Mouse (Mus musculus) liver, adult 2 months (tissue): ENCODE measurements around the gene Klhl29. TPM values are rescaled to one million over a fixed set of nuclear protein-coding genes. Genes with fewer than 3 reads are reported as not detected.

Experiments used
- DNase-seq: peaks from one replicate; pipeline ENCODE4 v3.0.0-alpha.2; 2011; ENCODE audit warnings: low read depth, low spot score; ENCODE audit errors: extremely low read depth
- H3K27ac ChIP-seq: fragments of 200-500 bp; replicated peaks from 2 replicates; pipeline ENCODE4 v1.5.1; 2012; ENCODE audit warnings: low read depth, mild to moderate bottlenecking, control low read depth, inconsistent platforms, low read length; ENCODE audit not compliant: insufficient read depth
- H3K27me3 ChIP-seq: fragments of 200-500 bp; 2 replicates; pipeline ENCODE4 v1.6.1; 2012; ENCODE audit warnings: mild to moderate bottlenecking, moderate library complexity, low read length, inconsistent platforms; ENCODE audit not compliant: control insufficient read depth, insufficient read depth
- H3K36me3 ChIP-seq: fragments of 200-500 bp; 2 replicates; pipeline ENCODE4 v1.6.1; 2012; ENCODE audit warnings: low read length, inconsistent platforms; ENCODE audit not compliant: control insufficient read depth, insufficient read depth
- H3K4me1 ChIP-seq: fragments of 200-500 bp; 2 replicates; pipeline ENCODE4 v1.6.1; 2011; ENCODE audit warnings: low read length; ENCODE audit not compliant: control insufficient read depth, insufficient read depth
- H3K4me3 ChIP-seq: fragments of 200-500 bp; 2 replicates; pipeline ENCODE4 v1.5.1; 2011; ENCODE audit warnings: low read depth, mild to moderate bottlenecking, control low read depth, low read length, moderate library complexity; ENCODE audit not compliant: insufficient read depth
- H3K79me2 ChIP-seq: fragments of 200-500 bp; 2 replicates; pipeline ENCODE4 v1.6.1; 2012; ENCODE audit warnings: inconsistent platforms, mild to moderate bottlenecking, low read length, moderate library complexity; ENCODE audit not compliant: control insufficient read depth, insufficient read depth
- H3K9ac ChIP-seq: fragments of 200-500 bp; 2 replicates; pipeline ENCODE4 v1.6.1; 2012; ENCODE audit warnings: low read depth, mild to moderate bottlenecking, control low read depth, inconsistent platforms, low read length
- CTCF ChIP-seq: fragments of 200-500 bp; IDR thresholded peaks from 2 replicates; pipeline ENCODE4 v1.5.1; 2011; ENCODE audit warnings: low read depth, low read length, control low read depth
- POLR2A ChIP-seq: fragments of 200-500 bp; IDR thresholded peaks from 2 replicates; pipeline ENCODE4 v1.6.1; 2011; ENCODE audit warnings: low read length, control low read depth; ENCODE audit not compliant: insufficient read depth; ENCODE audit errors: extremely low read depth
- WGBS: fragments of 180-500 bp; shearing (Covaris S2); methylation state at CpG from one replicate; pipeline ENCODE4 v1.1.7; 2018; 5-methylcytosine and 5-hydroxymethylcytosine counted together
- polyA plus RNA-seq: library from polyadenylated mRNA; depleted of rRNA; stranded (reverse); fragments of >200 nt; gene quantifications from 2 replicates; pipeline ENCODE4 v1.2.3, GENCODE M21; 2012
- total RNA-seq: library from RNA; depleted of rRNA; stranded (reverse); fragments of >200 nt; gene quantifications from 2 replicates; pipeline ENCODE4 v1.2.3, GENCODE M21; 2014

Gene Klhl29
- total and polyA plus RNA-seq, 2 experiments = under 0.01 to 0.10 TPM

DNA sequence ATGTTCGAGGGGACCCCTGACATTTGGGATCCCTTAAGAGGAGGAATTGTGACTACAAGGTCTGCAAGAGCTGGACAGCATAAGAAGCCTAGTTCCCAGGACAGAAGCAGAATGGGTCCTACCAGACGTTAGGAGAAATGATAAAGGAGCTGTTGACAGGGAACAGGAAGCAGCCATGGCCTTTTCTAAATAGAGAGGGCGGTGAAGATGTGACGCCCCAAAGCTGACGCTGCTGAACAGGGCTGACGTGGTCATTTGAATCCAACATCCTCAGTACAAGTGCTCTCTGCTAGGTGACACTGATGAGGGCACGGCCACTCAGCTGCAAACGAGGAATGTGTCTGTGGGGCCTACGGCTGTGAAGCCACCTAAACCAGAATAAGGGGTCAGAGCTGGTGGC lies 210.1 kb downstream of the Klhl29 start:
- WGBS = 70% methylated on average over 9 of the region's 9 CpGs
- H3K36me3 ChIP-seq = no peaks in the 10 kb centered on the region
- no peak overlapping the region for H3K9ac ChIP-seq
- no peaks in the 10 kb centered on the region for H3K27me3 ChIP-seq
- H3K4me1 ChIP-seq = no peaks in the 10 kb centered on the region
- no peak for DNase-seq
- no peak overlapping the region for H3K27ac ChIP-seq
- H3K79me2 ChIP-seq = no peaks in the 10 kb centered on the region
- no peak overlapping the region for H3K4me3 ChIP-seq
- TF ChIP-seq CTCF (no peak), POLR2A (no peak)

DNA sequence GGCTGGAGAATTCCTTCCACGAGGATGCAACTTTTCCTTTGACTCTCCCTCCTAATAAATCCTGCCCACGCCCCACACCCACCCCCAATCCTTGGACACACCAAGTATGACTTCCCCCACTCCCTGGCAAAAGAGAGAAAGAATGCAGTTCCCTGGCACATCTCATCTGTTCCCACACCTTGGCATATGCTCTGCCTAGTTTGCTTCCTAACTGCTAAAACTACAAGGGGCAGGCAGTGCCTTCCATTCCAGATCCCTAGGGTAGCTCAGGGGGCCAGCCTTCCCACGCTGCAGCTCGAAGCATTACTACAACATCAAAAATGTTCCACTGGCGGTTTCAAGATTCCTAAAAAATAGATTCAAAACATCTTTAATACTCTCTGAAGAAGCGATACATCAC lies 212.8 kb downstream of the Klhl29 start:
- Histone ChIP-seq H3K9ac (no peak overlapping the region), H3K27ac (no peak overlapping the region), H3K4me3 (no peak overlapping the region), H3K27me3 (no peaks in the 10 kb centered on the region), H3K79me2 (no peaks in the 10 kb centered on the region), H3K4me1 (no peaks in the 10 kb centered on the region), H3K36me3 (no peaks in the 10 kb centered on the region)
- WGBS = 82% methylated on average over 6 of the region's 6 CpGs
- no peak for DNase-seq
- no peak for TF ChIP-seq CTCF
- TF ChIP-seq POLR2A = no peak

DNA sequence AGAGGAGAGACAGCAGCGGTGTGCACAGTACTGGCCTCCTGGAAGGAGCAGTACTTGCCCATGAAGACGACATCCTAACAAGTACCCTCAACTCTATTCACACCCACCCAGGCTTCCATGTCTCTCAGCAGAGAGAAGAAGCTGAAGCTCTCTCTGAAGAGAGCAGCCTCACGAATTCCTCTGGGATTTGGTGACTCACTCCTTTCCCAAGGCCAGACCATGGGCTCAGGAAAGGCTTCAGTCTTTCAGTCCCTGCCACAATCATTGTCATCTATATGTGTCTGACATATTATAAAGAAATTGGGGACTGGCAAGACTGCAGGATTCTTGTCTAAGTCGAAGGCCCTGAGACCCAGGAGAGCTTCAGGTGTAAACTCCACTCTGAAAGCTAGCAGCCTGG lies 213.9 kb downstream of the Klhl29 start:
- DNase-seq = no peak
- no peak overlapping the region for H3K9ac ChIP-seq
- H3K36me3 ChIP-seq = no peaks in the 10 kb centered on the region
- H3K4me3 ChIP-seq = no peak overlapping the region
- TF ChIP-seq CTCF = no peak
- no peak for TF ChIP-seq POLR2A
- H3K27ac ChIP-seq = no peak overlapping the region
- WGBS = 79% methylated on average over 4 of the region's 4 CpGs
- H3K4me1 ChIP-seq = no peaks in the 10 kb centered on the region
- H3K79me2 ChIP-seq = no peaks in the 10 kb centered on the region
- H3K27me3 ChIP-seq = no peaks in the 10 kb centered on the region

DNA sequence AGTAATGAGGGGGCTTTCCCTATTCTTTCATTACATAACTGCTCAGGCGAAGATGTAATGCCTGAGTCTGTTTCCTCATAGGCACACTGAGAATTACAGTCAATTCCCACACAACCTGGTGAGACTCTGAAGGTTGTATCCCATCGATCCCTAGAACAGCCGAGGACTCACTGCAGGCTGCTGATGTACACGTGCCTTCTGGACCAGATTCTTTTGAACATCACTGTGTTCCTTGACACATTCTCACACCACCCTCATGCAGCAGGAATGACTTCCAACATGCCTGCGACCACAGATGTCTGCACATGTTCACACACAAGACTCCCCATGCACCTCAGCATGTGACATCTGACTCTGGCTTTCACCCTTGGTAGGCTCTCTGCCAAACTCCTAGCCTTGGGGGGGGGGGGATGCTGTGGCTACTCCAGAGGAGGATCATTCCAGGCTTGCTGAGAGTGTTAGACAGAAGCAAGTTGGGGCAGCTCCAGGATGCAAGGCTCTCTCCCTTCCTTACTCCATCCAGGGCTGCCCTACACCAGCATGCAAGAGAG lies 217.5 kb downstream of the Klhl29 start:
- WGBS = 80% methylated on average over 5 of the region's 5 CpGs

DNA sequence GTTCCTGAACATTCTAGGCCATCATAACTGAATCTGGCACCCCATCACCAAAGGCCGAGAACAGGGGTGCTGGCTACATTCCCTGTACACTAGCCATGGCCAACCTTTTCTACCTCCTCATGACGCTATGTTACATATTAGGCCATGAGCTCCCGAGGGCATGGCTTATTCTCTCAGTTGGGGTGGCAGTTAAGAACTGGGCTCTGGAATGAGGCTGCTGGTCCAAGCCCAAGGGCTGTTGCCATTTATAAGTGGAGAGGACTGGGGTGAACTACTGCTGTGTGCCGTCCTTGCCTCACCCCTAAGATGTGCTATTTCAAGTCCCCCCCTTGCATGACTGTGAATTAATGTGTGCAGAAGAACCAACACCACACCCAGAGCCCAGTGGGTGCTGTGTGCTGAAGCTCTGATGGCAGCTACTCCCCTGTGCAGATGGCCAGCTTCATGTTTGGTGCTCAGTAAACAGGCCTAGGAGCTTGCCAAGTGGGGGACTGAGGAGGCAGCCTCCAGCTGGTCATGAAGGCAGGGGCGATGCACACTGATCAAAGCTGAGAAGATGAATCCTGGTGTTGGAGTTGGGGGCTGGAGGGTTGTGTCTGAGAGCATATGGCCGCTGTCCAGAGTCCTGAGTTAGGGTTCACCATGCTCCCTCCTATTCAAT lies 218.3 kb downstream of the Klhl29 start:
- WGBS = 81% methylated on average over 6 of the region's 6 CpGs
- DNase-seq = no peak

More for the DNA sequence above, 217.5 kb downstream of the Klhl29 start:
- H3K9ac ChIP-seq = no peak overlapping the region
- no peaks in the 10 kb centered on the region for H3K36me3 ChIP-seq
- H3K27ac ChIP-seq = no peak overlapping the region
- H3K79me2 ChIP-seq = no peaks in the 10 kb centered on the region
- TF ChIP-seq POLR2A (no peak), CTCF (no peak)
- DNase-seq = no peak
- H3K27me3 ChIP-seq = no peaks in the 10 kb centered on the region
- no peaks in the 10 kb centered on the region for H3K4me1 ChIP-seq
- no peak overlapping the region for H3K4me3 ChIP-seq

DNA sequence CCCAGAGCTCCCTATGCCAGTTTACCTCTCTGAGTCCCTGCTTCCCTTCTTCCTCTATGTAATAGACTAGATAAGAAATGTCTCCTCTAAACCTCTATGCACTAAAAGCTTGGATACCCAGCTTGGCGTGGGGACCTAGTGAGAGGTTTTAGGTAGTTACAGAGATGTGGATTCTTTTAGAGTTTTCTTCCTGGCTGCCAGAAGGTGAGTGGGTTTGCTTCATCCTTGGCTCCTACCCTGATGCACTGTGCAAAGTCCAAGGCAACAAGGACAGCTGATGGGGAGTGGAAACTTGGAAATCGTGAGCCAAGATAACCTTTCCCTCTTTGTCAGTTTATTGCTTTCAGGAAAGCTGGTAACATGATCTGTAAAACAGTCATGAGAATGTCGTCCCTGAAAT lies 220.3 kb downstream of the Klhl29 start:
- H3K4me3 ChIP-seq = no peak overlapping the region
- no peak overlapping the region for H3K9ac ChIP-seq
- DNase-seq = no peak
- no peak overlapping the region for H3K27ac ChIP-seq
- WGBS = 73% methylated on average over 3 of the region's 3 CpGs
- H3K79me2 ChIP-seq = no peaks in the 10 kb centered on the region
- no peaks in the 10 kb centered on the region for H3K36me3 ChIP-seq
- TF ChIP-seq POLR2A (no peak), CTCF (no peak)
- no peaks in the 10 kb centered on the region for H3K4me1 ChIP-seq
- H3K27me3 ChIP-seq = no peaks in the 10 kb centered on the region

More for the DNA sequence above, 218.3 kb downstream of the Klhl29 start:
- Histone ChIP-seq H3K79me2 (no peaks in the 10 kb centered on the region), H3K4me1 (no peaks in the 10 kb centered on the region), H3K27ac (no peak overlapping the region), H3K36me3 (no peaks in the 10 kb centered on the region), H3K27me3 (no peaks in the 10 kb centered on the region), H3K9ac (no peak overlapping the region), H3K4me3 (no peak overlapping the region)
- TF ChIP-seq CTCF = no peak
- no peak for TF ChIP-seq POLR2A
